Mouse (Mus musculus) small intestine, adult 2 months (tissue): ENCODE data around the gene Rabepk.

Source experiments
- CTCF ChIP-seq: fragments of 200-500 bp; IDR thresholded peaks from 2 replicates; pipeline ENCODE4 v1.5.1; 2012; ENCODE audit warnings: low read depth, mild to moderate bottlenecking, control low read depth, inconsistent platforms, low read length, moderate library complexity, mixed read lengths; ENCODE audit not compliant: insufficient replicate concordance, insufficient read length; ENCODE audit errors: extremely low read depth
- POLR2A ChIP-seq: fragments of 200-500 bp; IDR thresholded peaks from 2 replicates; pipeline ENCODE4 v1.6.1; 2012; ENCODE audit warnings: low read depth, mild to moderate bottlenecking, control low read depth, inconsistent platforms, low read length, moderate library complexity

- no peak for TF ChIP-seq CTCF
- TF ChIP-seq POLR2A = no peak
These were observed 48.0 kb upstream of the Rabepk start for GRCm38 (mm10) chr2:34847702-34848101.
